Mouse (Mus musculus) forelimb bud, embryonic 11.5 days (tissue): Measurements from ENCODE around the gene Cc2d2b.
A peak's percentile ranks its signal among the peaks of the same experiment; 100 is the strongest.

Source experiments
- DNase-seq: peaks from one replicate; pipeline ENCODE4 v3.0.0-alpha.2; 2012; ENCODE audit warnings: low read depth, low spot score

Cc2d2b gene

DNA sequence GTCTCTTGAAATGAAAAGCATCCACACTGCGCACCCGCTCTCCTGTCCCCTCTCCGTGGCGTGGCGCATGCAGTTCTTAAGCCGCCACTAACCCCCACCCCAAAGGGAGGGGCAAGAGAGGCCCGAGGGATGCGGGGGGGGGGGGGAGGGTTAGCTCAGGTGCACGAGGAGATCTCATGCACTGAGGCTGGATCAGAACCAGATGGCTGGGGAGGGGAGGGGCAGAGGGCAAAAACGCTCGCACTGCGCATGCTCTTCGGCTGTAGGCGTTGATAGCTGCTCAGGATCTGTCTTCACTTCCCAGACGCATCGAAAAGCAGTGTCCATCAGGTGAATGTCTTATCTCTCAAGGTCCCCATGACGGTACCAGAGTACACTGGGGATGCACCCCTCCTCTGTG, at the start of gene Cc2d2b:
Gene Cc2d2b, plus strand, starts transcription at position 195 of the 400 bp plus-strand sequence.
- DNase-seq: no peak

DNA sequence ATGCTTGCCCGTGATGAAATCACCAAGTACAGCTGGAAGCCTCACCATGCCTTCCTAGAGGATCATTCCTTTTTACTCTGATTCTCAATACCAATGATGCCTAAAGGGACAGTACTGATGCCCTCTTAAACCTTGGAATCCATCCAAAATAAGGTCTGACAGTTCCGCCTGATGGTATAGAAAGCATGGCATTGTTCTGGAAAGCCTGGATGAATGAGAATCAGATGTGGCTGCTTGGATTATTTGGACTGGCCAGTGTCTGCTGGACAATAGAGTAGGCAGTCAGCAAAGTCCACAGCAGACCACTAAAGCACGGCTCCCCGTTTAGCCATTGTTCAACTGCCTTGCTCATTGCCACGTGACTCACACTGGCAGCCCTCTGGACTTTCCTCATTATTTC, 48.7 kb upstream of the Cc2d2b start:
- no peak for DNase-seq

DNA sequence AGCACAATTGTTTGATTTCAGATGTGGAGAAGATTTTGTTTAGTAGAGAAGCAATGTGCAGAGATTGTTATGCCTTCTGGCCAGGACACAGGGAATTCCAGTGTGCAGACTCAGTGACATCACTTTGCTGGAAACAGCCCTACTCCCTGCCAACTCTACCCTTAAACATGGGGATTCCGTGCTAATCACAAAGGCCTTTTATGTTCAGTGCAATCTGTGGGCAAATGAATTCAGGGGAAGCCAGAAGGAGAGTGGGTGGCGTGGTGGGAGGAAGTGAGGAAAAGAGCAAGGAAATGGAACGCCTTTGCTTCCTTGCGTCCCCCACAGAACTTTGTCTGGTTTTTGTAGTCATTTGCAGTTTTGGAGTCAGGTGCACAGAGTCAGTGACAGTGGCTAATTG, 46.1 kb upstream of the Cc2d2b start:
- no peak for DNase-seq

DNA sequence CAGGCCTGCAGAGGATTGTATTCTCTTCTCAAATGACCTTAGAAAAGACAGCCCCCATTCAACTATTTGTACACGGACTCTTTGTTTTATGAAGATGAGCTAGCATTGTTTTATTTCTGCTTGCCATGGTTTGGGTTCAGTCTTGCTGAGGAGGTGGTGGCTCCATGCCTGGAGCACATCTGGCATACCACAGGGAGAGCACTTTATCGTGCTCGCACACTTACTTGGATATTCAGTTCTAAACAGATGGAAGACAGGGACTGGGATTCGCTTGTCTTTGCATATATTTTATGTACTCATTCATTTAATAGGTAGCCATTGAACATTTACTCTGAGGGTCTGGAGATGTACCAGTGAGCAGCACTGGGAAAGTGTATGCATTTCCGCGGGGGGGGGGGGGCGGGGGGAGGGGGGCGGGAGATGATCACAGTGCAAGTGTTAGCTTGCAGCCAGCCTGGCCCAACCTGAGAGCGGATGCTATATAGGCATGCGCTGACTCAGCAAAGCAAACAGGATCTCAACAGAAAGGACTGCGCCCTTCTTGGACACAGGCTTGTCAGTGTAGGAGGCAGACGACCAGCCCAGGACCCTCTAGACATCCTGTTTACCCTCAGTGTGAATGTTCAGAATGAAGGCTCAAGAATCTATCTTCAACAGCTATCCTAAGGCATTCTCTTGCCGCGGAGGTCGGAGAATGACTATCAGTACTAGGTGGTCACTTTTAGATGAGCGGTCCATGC, 35.5 kb upstream of the Cc2d2b start:
- no peak for DNase-seq

DNA sequence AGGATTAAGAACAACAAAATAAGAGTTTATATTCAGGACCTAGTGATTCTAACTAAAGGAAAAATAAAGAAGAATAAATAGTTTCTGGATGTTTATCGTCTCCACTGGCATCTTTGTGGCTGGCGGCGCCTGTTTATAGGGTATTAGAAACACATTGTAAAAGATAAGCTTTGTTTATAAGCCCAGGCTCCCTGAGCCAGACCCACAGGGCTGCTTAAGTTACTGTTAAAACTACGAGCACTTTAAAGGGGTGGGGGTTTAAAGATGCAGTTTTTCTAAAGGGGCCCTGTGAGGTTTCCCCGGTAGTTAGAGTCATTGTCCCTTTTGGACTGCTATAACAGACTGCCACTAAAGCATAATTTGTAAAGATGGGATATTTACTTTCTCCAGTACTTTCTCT, 33.9 kb upstream of the Cc2d2b start:
- DNase-seq: no peak

DNA sequence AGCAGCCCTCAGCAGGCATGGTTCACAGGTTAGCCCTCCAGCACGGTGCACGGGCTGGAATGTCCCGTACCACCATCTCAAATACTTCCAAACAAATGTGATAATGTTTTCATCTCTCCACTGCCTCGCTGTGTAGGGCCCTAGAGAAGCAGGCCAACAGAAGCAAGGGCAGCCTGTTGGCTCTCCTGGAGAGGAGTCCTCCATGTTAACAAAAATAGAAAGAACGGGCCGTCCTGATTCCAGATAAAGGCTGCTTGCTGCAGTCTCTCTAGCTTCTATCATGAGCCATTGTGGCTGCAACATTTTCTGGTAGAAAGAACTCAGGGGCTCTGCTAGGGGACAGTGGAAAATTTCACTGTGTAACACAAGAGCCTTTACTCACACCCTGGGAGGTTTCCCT, 31.6 kb upstream of the Cc2d2b start:
- no peak for DNase-seq

DNA sequence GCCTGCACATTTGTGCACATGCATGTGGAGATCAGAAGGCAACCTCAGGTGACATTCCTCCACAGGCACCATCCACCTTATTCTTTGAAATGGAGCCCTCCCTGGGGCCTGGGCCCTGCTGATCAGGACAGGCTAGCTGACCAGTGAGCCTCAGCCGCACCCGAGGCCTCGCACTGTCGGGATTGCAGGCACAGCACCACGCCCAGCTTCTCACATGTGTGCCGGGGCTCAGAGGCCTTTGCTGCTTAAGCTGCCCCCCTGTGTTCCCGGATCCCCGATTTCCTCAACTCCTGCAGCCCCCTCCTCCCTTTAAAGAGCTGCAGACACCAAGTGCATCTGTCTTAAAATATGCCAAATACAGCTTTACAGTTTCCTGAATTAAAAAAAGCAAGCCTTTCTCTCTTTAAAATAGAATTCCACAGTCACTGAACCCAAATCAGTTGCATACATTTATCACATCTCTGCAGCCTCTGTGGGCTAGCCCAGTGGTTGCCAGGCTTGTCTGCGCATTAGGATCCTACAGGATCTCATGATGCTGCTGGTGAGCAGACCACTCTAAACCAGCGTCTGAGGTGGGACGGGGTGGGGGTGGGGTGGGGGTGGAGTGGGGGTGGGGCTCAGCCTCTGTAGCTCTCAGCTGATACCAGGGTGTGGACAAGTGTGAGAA, 29.0 kb upstream of the Cc2d2b start:
- no peak for DNase-seq

DNA sequence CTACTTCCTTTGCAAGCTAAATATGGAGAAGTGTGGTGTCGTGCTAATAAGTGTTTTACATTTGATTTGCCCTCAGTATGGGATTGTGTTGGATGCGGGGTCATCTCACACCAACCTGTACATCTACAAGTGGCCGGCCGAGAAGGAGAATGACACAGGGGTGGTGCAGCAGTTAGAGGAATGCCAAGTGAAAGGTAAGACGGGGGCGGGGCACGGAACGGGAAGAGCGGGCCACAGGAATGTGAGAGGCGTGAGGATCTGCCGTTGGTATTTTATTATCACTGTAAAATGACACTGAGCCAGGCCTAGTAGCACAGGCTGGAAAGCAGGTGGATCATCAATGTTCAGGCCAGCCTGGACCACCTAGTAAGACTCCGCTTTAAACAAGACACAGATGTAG, 28.2 kb upstream of the Cc2d2b start:
- no peak for DNase-seq

DNA sequence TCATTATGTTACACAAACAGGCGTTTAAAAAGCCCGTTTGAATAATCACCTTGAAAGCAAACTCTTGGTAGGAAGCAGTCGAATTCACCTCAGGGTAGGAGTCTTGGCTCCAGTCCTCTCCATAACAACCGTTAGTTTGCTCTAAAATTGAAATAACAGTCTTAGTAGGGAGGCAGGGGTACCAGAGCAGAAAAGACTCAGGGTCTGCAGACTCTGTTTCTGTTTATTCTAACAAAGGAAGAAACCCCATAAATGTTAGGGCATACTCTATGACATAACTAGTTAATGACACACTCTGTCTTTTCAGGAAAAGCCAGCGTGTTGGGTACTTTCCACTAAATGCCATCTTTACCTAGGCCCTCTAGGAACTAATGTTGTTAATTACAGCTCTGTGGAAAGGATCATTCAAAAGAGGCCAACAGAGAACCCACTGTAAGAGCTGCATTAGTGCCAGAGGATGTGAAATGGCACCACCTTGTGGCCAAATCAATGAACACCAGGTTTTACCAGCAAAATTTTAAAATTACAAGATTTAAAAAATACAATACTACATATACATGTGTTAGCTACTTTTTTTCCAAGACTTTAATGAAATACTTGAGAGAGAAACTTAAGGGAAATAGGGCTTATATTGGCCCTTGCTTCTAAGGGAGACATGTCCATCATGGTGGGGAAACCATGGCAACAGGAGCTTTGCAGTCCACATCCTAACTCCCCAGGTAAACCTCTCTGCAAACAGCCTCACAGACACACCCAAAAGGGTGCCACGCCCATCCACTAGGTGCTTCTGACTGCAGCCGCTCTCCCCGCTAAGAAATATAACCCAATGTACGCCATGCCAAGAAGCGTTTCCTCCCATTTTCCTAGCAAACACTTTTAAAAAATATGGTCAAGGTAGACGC, 26.2 kb upstream of the Cc2d2b start:
- peak; percentile 65 for DNase-seq

DNA sequence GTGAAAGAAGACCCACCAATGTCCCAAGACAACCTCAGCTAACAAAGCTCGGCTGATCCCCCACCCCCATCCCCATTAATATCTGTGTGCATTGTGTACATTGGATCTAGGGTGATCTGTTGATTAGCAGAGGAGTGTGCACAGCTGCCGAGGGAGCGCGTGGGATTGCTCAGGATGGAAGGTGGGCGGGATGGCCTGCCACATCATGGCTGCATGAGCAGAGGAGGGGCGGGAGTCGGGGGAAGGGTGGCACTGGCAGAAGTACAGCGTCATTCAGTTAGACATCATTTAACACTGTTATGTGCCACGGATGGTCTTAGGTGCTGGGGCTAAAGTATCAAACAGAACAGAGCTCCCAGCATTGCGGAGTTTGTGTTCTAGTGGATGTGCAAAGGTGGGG, 25.0 kb upstream of the Cc2d2b start:
- no peak for DNase-seq

DNA sequence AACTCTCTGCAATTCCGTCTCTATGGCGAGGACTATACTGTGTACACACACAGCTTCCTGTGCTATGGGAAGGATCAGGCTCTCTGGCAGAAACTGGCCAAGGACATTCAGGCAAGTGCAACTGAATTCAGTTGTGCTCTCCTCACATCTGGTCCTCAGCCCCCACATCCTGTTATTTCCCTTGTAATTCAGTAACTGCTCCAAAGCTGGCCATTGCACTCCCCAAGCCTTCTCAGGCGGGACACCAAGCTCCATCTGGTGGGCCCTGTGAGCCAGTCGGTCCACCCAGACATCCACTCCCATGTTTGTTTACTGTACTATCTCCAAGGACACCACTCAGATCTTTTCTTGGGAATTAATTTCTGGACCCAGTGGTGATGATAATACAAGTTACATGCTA, 22.4 kb upstream of the Cc2d2b start:
- DNase-seq: no peak

DNA sequence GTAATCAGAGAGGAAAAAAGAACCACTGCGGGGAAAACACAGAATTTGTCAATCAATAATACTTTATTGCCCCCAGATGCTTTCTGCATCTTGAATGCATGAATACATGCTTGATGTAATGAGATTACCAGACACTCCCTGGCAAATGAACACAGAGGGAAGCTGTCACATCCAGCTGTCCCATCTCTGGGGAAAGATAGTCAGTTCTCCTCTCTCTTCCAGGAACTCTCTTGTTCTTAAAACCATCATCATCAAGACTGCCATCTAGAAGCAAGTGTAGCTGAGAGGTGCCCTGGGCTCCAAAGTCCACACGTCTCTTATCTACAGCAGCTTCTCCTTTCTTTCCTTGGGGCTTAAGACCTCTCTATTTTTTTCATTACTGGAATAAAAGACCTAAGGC, 21.9 kb upstream of the Cc2d2b start:
- DNase-seq: no peak

DNA sequence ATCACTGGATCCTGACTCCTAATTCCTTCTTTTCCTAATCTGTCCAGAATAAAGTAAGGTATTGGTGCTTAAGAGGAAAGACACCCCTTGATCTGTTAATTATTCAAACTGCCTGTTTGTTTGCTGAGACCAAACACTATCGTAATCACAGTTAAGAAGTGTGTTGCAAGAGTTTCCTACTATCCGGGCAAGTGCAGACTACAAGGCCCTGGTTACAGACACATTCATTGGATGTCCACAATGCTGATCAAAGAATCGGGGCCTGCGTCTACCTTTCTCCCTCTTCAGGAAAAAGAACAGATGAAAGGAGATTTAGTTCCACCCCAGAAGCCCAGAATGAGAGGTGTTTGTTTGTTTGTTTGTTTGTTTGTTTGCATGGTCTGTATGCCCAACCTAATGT, 20.3 kb upstream of the Cc2d2b start:
- no peak for DNase-seq

DNA sequence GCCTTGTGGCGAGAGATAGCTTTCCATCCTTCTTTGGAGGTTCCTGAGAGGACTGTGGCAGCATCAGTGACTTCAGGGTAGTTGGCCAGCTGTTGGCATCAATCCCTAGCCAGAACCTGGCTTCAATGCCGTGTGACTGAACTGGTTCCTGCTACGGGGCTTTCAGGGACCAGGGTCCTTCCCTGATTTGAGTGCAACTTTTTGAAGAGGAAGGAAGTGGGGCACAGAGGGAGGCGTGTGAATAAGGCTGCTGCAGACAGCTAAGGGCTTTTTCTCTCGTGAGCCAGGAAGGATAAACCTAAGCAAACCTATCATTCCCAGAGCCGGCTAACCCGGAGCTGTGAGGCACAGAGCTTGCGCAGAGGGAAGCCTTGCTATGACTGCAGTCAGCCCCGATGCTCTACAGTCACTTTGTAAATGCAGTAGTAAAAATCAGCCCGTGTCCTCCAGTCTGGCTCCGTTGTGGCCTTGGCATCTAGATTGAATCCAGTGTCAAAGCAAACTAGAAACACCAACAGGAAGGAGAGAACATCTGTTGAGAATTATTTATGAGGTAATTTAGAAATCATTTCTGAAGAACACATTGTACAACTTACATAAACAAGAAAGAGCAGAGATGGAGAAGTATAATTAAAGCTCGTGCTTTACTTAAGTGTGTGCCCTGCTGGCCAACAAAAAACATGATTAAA, 19.7 kb upstream of the Cc2d2b start:
- DNase-seq: no peak

DNA sequence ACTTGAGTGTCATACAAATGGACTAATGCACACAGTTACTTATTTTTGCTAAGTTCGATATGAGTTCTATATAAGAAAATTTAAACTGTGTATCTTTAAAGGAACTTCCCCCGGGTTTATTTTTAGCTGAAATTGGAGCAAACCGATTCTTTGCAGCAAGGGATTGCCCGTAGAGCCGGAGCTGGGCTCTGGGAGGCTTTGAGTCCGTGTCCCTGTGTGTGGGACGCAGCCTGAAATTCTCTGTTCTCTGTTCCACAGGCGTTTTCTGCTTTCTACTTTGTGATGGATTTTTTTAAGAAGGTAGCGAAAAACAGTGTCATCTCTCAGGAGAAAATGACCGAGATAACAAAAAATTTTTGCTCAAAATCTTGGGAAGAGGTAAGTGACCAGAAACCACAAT, 15.1 kb upstream of the Cc2d2b start:
- no peak for DNase-seq

DNA sequence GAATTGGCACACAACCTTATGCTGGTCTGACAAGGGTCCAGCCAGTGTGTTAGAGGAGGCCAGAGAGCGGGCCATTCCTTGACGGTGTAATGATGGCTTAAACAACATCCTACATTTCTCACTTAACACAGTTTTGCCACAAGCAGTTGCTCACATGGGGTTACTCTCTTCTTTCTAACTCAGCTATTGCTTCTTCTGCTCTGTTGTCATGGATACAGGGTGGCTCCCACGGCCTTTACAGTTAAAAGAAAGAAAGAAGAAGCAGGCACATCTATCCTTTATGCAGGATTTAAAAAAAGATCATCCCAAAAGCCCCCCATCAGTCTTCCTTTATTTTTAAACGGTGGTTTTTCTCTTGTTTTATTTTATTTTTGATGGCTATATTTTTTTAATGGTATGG, 14.7 kb upstream of the Cc2d2b start:
- no peak for DNase-seq

DNA sequence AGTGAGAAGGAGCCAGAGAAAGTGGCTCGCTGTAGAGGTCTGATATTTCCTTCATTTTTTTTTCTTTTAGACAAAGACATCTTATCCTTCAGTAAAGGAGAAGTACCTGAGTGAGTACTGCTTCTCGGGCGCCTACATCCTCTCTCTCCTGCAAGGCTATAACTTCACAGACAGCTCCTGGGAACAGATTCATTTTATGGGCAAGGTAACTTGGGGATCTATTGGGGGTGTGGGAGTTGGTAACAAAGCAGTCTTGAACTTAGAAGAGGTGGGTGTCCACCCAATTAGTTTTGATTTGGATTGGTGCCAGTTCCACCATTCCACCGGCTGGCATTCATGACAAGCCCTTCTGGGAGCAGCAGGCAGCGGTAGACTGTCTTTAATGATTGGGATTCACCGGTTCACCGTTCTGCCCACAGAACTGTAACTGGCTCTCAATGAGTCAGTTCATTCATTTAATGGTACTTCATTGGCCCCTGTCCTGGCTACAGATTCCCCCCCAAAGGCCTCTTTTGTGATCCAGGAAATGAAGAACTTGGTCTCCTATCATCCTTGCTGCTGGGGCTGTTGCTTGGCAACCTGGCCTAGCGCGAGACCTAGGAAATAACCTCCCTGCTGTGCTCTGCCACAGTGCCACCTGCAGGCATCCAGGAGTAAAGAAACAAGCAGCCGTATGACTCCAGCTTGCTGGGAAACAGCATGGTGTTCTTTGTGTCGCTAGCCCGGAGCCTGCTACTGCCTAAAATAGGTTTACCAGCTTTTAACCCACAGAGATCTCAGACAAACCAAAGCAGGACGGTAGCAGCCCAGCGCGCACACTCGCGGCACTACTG, 11.7 kb upstream of the Cc2d2b start:
- peak; percentile 81 for DNase-seq

DNA sequence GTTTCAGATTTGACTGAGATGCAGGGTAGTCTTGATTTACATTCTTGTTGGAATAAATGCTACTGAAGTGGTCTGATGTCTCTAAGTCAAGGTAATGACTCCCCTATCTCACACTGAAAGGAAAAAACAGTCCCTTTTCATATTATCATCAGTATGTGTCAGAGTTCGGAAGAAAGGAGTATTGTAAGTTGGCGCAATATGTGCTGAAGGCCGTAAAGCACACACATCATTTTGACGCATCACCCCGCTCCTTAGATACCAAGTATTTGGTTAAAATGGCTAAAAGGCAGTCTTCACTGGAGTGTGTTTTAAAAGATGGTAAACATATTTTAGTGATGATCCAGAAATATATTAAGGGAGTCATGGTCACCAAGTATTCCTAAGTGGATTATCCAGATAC, 10.9 kb upstream of the Cc2d2b start:
- no peak for DNase-seq

DNA sequence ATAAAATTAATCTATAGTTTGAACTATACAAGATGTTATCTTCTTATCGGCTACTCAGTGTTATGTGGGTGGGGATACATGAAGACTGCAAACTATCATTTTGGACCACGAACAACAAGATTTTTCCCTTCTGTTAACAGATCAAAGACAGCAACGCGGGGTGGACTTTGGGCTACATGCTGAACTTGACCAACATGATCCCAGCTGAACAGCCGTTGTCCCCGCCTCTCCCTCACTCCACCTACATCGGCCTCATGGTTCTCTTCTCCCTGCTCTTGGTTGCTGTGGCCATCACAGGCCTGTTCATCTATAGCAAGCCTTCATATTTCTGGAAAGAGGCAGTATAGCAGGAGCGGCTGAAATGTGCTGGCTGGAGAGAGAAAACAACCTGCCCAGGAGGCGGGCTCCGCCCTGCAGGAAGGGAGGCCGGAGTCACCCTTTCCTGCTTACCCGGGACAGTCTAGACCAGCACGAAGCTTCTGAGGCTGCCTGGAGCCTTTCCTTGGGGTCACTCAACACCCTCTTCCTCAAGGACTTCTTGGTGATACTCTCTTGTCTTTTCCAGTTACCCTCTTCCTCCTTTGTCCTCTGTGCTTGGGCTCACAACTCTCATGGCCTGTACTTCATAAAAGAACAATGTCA, 9.7 kb upstream of the Cc2d2b start:
- DNase-seq: no peak

DNA sequence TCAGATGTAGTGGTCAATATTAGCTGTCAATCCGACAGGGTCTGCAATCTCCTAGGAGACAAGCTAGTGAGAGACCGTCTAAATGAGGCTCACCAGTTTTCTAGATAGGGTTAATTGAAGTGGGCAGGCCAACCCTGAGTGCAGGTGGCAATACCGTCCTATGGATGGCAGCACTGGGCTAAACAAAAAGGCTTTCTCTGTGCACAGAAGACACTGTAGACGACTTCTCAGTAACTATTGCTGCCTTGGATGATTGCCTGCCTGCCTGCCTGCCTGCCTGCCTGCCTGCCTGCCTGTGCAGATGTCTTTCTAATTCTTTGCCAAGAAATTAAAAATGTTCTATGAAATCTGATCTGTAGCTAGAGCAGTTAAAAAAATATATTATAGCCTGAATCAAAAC, 1.9 kb upstream of the Cc2d2b start:
- no peak for DNase-seq

DNA sequence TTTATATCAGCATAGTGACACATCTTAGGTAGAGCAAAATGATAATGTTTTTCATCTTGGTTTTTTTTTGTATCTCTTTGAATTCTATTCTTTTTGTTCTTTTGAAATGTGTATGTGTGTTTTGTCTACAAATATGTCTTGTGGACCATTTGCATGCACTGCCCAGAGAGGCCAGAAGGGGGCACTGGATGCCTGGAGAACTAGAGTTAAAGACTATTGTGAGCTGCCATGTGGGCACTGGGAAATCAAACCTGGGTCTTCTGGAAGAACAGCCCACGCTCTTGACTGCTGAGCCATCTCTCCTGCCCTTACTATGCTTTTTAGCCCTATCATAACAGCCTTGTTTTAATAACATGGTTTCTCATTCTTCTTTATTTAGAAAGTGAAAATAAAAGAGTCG, 5.8 kb downstream of the Cc2d2b start:
- DNase-seq: no peak
